Mouse (Mus musculus) liver, adult 2 months (tissue): ENCODE results near the gene Lima1. TPM values are rescaled to one million over a fixed set of nuclear protein-coding genes. Genes with fewer than 3 reads are reported as not detected.
"Not testable (repeated sequence)": the region's sequence is repeated elsewhere in the genome, so short reads cannot be mapped to it uniquely, and the experiment has no call there.

Experiments
- DNase-seq: peaks from one replicate; pipeline ENCODE4 v3.0.0-alpha.2; 2011; ENCODE audit warnings: low read depth, low spot score; ENCODE audit errors: extremely low read depth
- H3K27ac ChIP-seq: fragments of 200-500 bp; replicated peaks from 2 replicates; pipeline ENCODE4 v1.5.1; 2012; ENCODE audit warnings: low read depth, mild to moderate bottlenecking, control low read depth, inconsistent platforms, low read length; ENCODE audit not compliant: insufficient read depth
- H3K27me3 ChIP-seq: fragments of 200-500 bp; 2 replicates; pipeline ENCODE4 v1.6.1; 2012; ENCODE audit warnings: mild to moderate bottlenecking, moderate library complexity, low read length, inconsistent platforms; ENCODE audit not compliant: control insufficient read depth, insufficient read depth
- H3K36me3 ChIP-seq: fragments of 200-500 bp; 2 replicates; pipeline ENCODE4 v1.6.1; 2012; ENCODE audit warnings: low read length, inconsistent platforms; ENCODE audit not compliant: control insufficient read depth, insufficient read depth
- H3K4me1 ChIP-seq: fragments of 200-500 bp; 2 replicates; pipeline ENCODE4 v1.6.1; 2011; ENCODE audit warnings: low read length; ENCODE audit not compliant: control insufficient read depth, insufficient read depth
- H3K4me3 ChIP-seq: fragments of 200-500 bp; 2 replicates; pipeline ENCODE4 v1.5.1; 2011; ENCODE audit warnings: low read depth, mild to moderate bottlenecking, control low read depth, low read length, moderate library complexity; ENCODE audit not compliant: insufficient read depth
- H3K79me2 ChIP-seq: fragments of 200-500 bp; 2 replicates; pipeline ENCODE4 v1.6.1; 2012; ENCODE audit warnings: inconsistent platforms, mild to moderate bottlenecking, low read length, moderate library complexity; ENCODE audit not compliant: control insufficient read depth, insufficient read depth
- H3K9ac ChIP-seq: fragments of 200-500 bp; 2 replicates; pipeline ENCODE4 v1.6.1; 2012; ENCODE audit warnings: low read depth, mild to moderate bottlenecking, control low read depth, inconsistent platforms, low read length
- CTCF ChIP-seq: fragments of 200-500 bp; IDR thresholded peaks from 2 replicates; pipeline ENCODE4 v1.5.1; 2011; ENCODE audit warnings: low read depth, low read length, control low read depth
- POLR2A ChIP-seq: fragments of 200-500 bp; IDR thresholded peaks from 2 replicates; pipeline ENCODE4 v1.6.1; 2011; ENCODE audit warnings: low read length, control low read depth; ENCODE audit not compliant: insufficient read depth; ENCODE audit errors: extremely low read depth
- WGBS: fragments of 180-500 bp; shearing (Covaris S2); methylation state at CpG from one replicate; pipeline ENCODE4 v1.1.7; 2018; 5-methylcytosine and 5-hydroxymethylcytosine counted together
- polyA plus RNA-seq: library from polyadenylated mRNA; depleted of rRNA; stranded (reverse); fragments of >200 nt; gene quantifications from 2 replicates; pipeline ENCODE4 v1.2.3, GENCODE M21; 2012
- total RNA-seq: library from RNA; depleted of rRNA; stranded (reverse); fragments of >200 nt; gene quantifications from 2 replicates; pipeline ENCODE4 v1.2.3, GENCODE M21; 2014

Lima1 gene
- total and polyA plus RNA-seq, 2 experiments, result 11.2 to 28.9 TPM

DNA sequence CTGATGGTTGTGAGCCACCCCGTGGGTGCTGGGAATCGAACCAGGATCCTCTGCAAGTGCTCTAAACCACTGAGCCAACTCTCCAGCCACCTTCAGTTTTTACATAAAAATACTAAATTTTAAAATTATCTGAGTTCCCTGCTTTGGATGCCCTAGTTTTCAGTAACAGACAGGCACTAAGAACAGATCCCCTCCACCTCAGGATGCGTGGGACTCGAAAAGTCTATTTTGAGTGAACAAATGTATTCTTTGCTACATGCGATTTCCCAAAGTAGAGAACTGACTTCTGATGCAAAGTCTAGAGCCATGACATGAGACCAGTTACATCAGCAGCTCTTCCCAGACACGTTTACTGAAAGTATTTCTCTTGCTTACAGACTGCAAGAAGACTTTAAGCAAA is 84.8 kb downstream of the Lima1 start:
- Histone ChIP-seq H3K36me3 (peaks cover 23% of the 10 kb centered on the region), H3K27me3 (no peaks in the 10 kb centered on the region), H3K79me2 (no peaks in the 10 kb centered on the region)

DNA sequence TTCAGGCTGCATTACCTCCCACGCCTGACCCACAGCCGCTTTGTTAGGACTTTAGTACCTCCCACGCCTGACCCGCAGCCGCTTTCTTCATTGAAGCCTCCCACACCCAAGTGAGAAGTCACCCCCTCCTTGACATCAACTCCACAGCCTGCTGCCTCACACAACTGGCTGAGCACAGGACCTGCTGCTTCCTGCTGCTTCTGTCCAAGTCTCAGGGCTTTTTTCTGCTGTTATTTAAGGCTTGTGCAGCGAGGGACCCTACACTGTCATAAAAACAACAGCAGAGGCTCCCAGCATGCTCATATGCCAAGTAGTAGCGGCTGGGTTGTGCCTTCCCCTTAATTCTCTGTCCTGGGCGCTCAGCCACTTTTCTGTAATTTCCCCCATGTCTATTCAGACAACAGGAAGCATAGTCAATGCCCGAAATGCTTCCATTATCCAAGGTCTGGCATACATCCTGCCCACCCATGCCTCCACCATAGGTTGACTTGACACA is 87.6 kb downstream of the Lima1 start:
- H3K79me2 ChIP-seq, result no peaks in the 10 kb centered on the region
- no peak for TF ChIP-seq CTCF
- no peak for TF ChIP-seq POLR2A
- no peak overlapping the region for H3K9ac ChIP-seq
- H3K27ac ChIP-seq, result no peak overlapping the region
- peaks cover 20% of the 10 kb centered on the region for H3K36me3 ChIP-seq
- WGBS, result 76% methylated on average over 9 of the region's 9 CpGs
- H3K4me1 ChIP-seq, result peaks cover 7% of the 10 kb centered on the region; the same call in 1 of the 2 replicates
- no peaks in the 10 kb centered on the region for H3K27me3 ChIP-seq
- no peak overlapping the region for H3K4me3 ChIP-seq
- DNase-seq, result no peak

More for the DNA sequence above, 84.8 kb downstream of the Lima1 start:
- no peak for DNase-seq
- WGBS, result 87% methylated on average over 6 of the region's 6 CpGs
- no peak for TF ChIP-seq POLR2A
- TF ChIP-seq CTCF, result no peak
- no peak overlapping the region for H3K9ac ChIP-seq
- no peak overlapping the region for H3K4me3 ChIP-seq
- H3K4me1 ChIP-seq, result peaks cover 7% of the 10 kb centered on the region; the same call in 1 of the 2 replicates
- H3K27ac ChIP-seq, result no peak overlapping the region

DNA sequence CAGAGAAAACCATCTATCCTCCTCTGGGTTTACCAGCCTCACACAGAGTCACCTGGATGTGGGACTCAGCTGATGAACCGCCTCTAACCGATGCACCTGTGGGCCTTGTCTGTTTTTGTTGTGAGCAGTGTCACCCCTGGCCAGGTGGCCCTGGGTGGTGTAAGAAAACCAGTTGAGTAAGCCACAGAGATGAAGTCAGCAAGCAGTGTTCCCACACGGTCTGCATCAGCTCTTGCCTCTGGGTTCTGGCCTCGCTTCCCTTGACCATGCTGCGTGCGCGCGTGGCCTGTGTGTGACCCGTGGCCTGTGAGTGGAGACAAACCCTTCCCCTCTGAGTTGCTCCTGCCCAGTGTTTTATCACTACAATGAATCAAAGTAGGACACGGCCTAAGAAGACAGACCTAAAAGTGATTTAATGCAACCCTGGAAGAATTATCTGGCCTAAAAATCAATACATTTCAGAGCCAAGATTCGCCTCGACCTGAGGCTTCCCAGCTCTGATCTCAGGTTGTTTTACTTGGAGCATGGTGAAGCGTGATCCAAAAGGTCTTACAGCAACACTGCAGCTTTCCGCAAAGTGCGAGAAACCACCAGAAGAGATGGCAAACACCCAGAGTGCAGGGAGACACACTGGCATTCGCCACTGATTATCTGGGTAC is 96.5 kb downstream of the Lima1 start:
- Histone ChIP-seq H3K79me2 (no peaks in the 10 kb centered on the region), H3K27me3 (no peaks in the 10 kb centered on the region), H3K27ac (no peak overlapping the region), H3K9ac (no peak overlapping the region), H3K36me3 (peaks cover 37% of the 10 kb centered on the region), H3K4me3 (no peak overlapping the region), H3K4me1 (no peaks in the 10 kb centered on the region)
- 77% methylated on average over 16 of the region's 16 CpGs for WGBS
- TF ChIP-seq POLR2A (no peak), CTCF (no peak)
- DNase-seq, result peak; percentile 18

DNA sequence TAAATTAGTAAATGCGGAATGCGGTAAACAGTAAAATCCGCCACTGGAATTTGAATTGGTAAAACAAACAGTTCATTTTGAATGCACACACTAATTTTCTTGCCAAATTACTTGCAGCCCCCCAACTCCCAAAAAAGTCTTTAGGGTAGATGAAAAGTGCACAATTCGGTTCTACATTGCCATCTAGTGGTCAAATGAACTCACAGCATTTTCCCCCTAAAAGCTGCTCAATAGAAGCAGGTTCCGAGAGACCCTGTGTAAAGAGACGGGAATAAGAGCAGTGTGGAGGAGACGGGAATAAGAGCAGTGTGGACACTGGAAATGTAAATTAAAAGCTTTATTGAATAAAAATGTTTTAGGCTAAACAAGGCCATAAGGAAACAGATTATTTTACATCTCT is 97.1 kb downstream of the Lima1 start:
- no peak overlapping the region for H3K4me3 ChIP-seq
- H3K27ac ChIP-seq, result no peak overlapping the region
- 68% methylated on average over 7 of the region's 7 CpGs for WGBS
- no peak overlapping the region for H3K9ac ChIP-seq
- no peak; the same call in 1 of the 2 replicates for TF ChIP-seq CTCF
- no peak for TF ChIP-seq POLR2A
- no peaks in the 10 kb centered on the region for H3K4me1 ChIP-seq
- DNase-seq, result no peak
- H3K36me3 ChIP-seq, result peaks cover 35% of the 10 kb centered on the region
- H3K79me2 ChIP-seq, result no peaks in the 10 kb centered on the region
- H3K27me3 ChIP-seq, result no peaks in the 10 kb centered on the region

DNA sequence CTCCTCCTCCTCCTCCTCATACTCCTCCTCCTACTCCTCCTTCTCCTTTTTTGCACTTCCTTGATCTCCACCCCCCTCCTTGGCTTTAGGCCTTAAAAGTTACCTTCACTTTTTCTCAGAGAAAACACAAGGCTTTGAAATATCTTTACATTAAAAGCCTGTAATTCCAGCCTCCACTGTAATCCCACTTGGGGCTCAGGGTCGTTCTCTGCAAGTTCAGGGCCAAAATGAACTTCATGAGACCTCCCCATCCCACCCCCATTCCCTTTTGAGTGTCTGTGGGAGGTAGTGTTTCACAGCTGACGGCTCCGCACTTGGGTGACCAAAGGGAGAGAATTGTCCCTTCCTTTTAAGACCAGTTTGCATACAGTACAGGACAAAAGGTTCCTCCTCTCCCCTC is 102.3 kb downstream of the Lima1 start:
- Histone ChIP-seq H3K27me3 (no peaks in the 10 kb centered on the region), H3K4me3 (no peak overlapping the region), H3K36me3 (peaks cover 5% of the 10 kb centered on the region), H3K79me2 (no peaks in the 10 kb centered on the region), H3K9ac (no peak overlapping the region), H3K27ac (no peak overlapping the region), H3K4me1 (no peaks in the 10 kb centered on the region; the same call in 1 of the 2 replicates)
- 70% methylated on average over 3 of the region's 3 CpGs for WGBS
- no peak for DNase-seq
- no peak for TF ChIP-seq POLR2A
- TF ChIP-seq CTCF, result no peak

DNA sequence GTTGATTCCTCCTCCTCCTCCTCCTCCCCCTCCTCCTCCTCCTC is 102.6 kb downstream of the Lima1 start, which contains the start of gene Cers5:
Gene Cers5, minus strand, starts transcription at position 5 of the 44 bp plus-strand sequence.
- H3K36me3 ChIP-seq, H3K4me1 ChIP-seq, DNase-seq, H3K27me3 ChIP-seq, H3K79me2 ChIP-seq: not testable (repeated sequence)
- H3K9ac ChIP-seq, result peak within 1 kb of the TSS; percentile 72
- peak within 1 kb of the TSS; percentile 79 for H3K4me3 ChIP-seq
- peak within 1 kb of the TSS; percentile 4; the same call in 1 of the 2 replicates for H3K27ac ChIP-seq
